11 mouse cellular contexts compared by ENCODE assay signal in genomic region chr2:33919934-33920615, GRCm38 (mm10). TPM values are rescaled to one million over a fixed set of nuclear protein-coding genes. Genes with fewer than 3 reads are reported as not detected.
DNase-seq lines count a peak whose midpoint lies in the region; ATAC-seq lines count a peak whose summit lies in the region.
"Had no signal": no experiment of that assay in that cellular context is flagged by ENCODE, and none has a peak within 500 bp of the region (broad histone marks: within the 10 kb centered on the region; RNA-seq: fewer than 3 reads in every experiment).

No protein-coding gene starts in this region.

- peak overlapping the region; percentile 31 for H3K4me3 ChIP-seq in heart, embryonic 10.5 days
- no peak overlapping the region for H3K4me3 ChIP-seq in embryonic facial prominence, embryonic 14.5 days (ENCODE audit: low read depth, low read length)
- peak overlapping the region; percentile 16 for H3K4me3 ChIP-seq in kidney, embryonic 15.5 days (replicated peaks)
- H3K4me3 ChIP-seq in neural tube, embryonic 12.5 days = no peak overlapping the region

- peak overlapping the region; percentile 25; the same call in 1 of the 2 replicates for H3K9ac ChIP-seq in embryonic facial prominence, embryonic 14.5 days (ENCODE audit: low read depth, low read length)
- no peak overlapping the region for H3K9ac ChIP-seq in kidney, embryonic 15.5 days
- peak overlapping the region; percentile 35 for H3K9ac ChIP-seq in neural tube, embryonic 12.5 days
- H3K9ac ChIP-seq: liver, postnatal 0 days had no signal

- DNase-seq in heart, embryonic 10.5 days (ENCODE audit: low spot score) = no peak
- DNase-seq in heart, postnatal 25 days (ENCODE audit: low spot score) = no peak
- peak; percentile 76 for DNase-seq in embryonic facial prominence, embryonic 14.5 days (ENCODE audit: low spot score)
- DNase-seq in layer of hippocampus, postnatal 25 days (ENCODE audit: extremely low spot score in 1 of 2, low spot score in 1 of 2) = no peak
- no peak for DNase-seq in layer of hippocampus, adult 18-20 months (ENCODE audit: low spot score in 2 of 2)
- no peak for DNase-seq in MN1 (ENCODE audit: low spot score)
- DNase-seq: cerebellum, adult 9-11 months; liver, postnatal 0 days had no signal

- peak overlapping the region; percentile 18; the same call in 1 of the 2 replicates for H3K4me2 ChIP-seq in embryonic facial prominence, embryonic 14.5 days (ENCODE audit: low read depth, low read length)
- H3K4me2 ChIP-seq in kidney, embryonic 15.5 days = peak overlapping the region; percentile 51
- H3K4me2 ChIP-seq in neural tube, embryonic 12.5 days (replicated peaks) = peak overlapping the region; percentile 41

- 22% methylated on average over 22 of the region's 22 CpGs for WGBS in heart, embryonic 10.5 days
- 19% methylated on average over 22 of the region's 22 CpGs for WGBS in embryonic facial prominence, embryonic 14.5 days
- 5% methylated on average over 22 of the region's 22 CpGs for WGBS in kidney, embryonic 15.5 days
- 7% methylated on average over 22 of the region's 22 CpGs for WGBS in neural tube, embryonic 12.5 days

- no peaks in the 10 kb centered on the region for H3K9me3 ChIP-seq in heart, embryonic 10.5 days
- no peaks in the 10 kb centered on the region for H3K9me3 ChIP-seq in embryonic facial prominence, embryonic 14.5 days (ENCODE audit: control insufficient read depth, low read length)
- H3K9me3 ChIP-seq in kidney, embryonic 15.5 days (replicated peaks) = no peaks in the 10 kb centered on the region
- H3K9me3 ChIP-seq in neural tube, embryonic 12.5 days = no peaks in the 10 kb centered on the region

- no peaks in the 10 kb centered on the region for H3K36me3 ChIP-seq in heart, embryonic 10.5 days
- H3K36me3 ChIP-seq in embryonic facial prominence, embryonic 14.5 days (ENCODE audit: control insufficient read depth, insufficient read depth, low read length) = no peaks in the 10 kb centered on the region
- no peaks in the 10 kb centered on the region for H3K36me3 ChIP-seq in kidney, embryonic 15.5 days
- no peaks in the 10 kb centered on the region for H3K36me3 ChIP-seq in neural tube, embryonic 12.5 days

- H3K27me3 ChIP-seq in heart, embryonic 10.5 days (ENCODE audit: insufficient read depth, poor library complexity, severe bottlenecking) = peaks cover 71% of the 10 kb centered on the region
- no peaks in the 10 kb centered on the region; the same call in 1 of the 2 replicates for H3K27me3 ChIP-seq in embryonic facial prominence, embryonic 14.5 days (replicated peaks; ENCODE audit: control insufficient read depth, insufficient read depth, low read length)
- peaks cover 41% of the 10 kb centered on the region for H3K27me3 ChIP-seq in kidney, embryonic 15.5 days
- no peaks in the 10 kb centered on the region for H3K27me3 ChIP-seq in neural tube, embryonic 12.5 days (replicated peaks)
- H3K27me3 ChIP-seq: CH12.LX had no signal

- H3K27ac ChIP-seq in heart, embryonic 10.5 days = 0 out of 2 replicates have a peak overlapping the region, but pooled peaks have one; percentile 12
- H3K27ac ChIP-seq in embryonic facial prominence, embryonic 14.5 days (replicated peaks; ENCODE audit: low read depth, low read length) = no peak overlapping the region
- peak overlapping the region; percentile 73 for H3K27ac ChIP-seq in kidney, embryonic 15.5 days
- peak overlapping the region; percentile 75 for H3K27ac ChIP-seq in neural tube, embryonic 12.5 days

- ATAC-seq in embryonic facial prominence, embryonic 14.5 days (ENCODE audit: low read depth) = peak; percentile 67; the same call in 1 of the 2 replicates
- ATAC-seq in kidney, embryonic 15.5 days (replicated peaks; ENCODE audit: low FRiP score) = peak; percentile 85
- peak; percentile 58 for ATAC-seq in neural tube, embryonic 12.5 days (ENCODE audit: low FRiP score, low read depth)
- ATAC-seq: liver, postnatal 0 days had no signal

- H3K4me1 ChIP-seq in heart, embryonic 10.5 days = peaks cover 15% of the 10 kb centered on the region
- peaks cover 8% of the 10 kb centered on the region for H3K4me1 ChIP-seq in embryonic facial prominence, embryonic 14.5 days (ENCODE audit: control insufficient read depth, insufficient read depth, low read length)
- peaks cover 30% of the 10 kb centered on the region for H3K4me1 ChIP-seq in kidney, embryonic 15.5 days
- peaks cover 17% of the 10 kb centered on the region for H3K4me1 ChIP-seq in neural tube, embryonic 12.5 days

- intact Hi-C loops in heart, postnatal 25 days (cut with DNase I) = loop anchor here (5.0 kb wide), 1 partner anchor 173 kb away; no protein-coding TSS in a partner anchor

RNA-seq across cellular contexts. Expression of gene Mvb12b, which starts 32.3 kb away (rescaled TPM):
- 10.0 and 16.6 TPM in 2 replicates for polyA plus RNA-seq in heart, embryonic 10.5 days (2016; fragmentation: Nextera tagmentation; extraction: Ambion mirVana)
- total RNA-seq in heart, postnatal 25 days (2021) = 10 to 100 TPM; 17.8 to 18.9 TPM
- polyA plus RNA-seq in embryonic facial prominence, embryonic 14.5 days (2014; fragmentation: Nextera tagmentation; extraction: Ambion mirVana) = 14.1 and 16.3 TPM in 2 replicates
- polyA plus RNA-seq in kidney, embryonic 15.5 days (2015; fragmentation: Nextera tagmentation; extraction: Ambion mirVana) = 18.4 and 19.6 TPM in 2 replicates
- 57.8 and 65.5 TPM in 2 replicates for polyA plus RNA-seq in neural tube, embryonic 12.5 days (2016; fragmentation: Nextera tagmentation; extraction: Ambion mirVana)
- total RNA-seq in layer of hippocampus, postnatal 25 days (2021) = 10 to 100 TPM; 90.6 to 99.8 TPM
- total RNA-seq in layer of hippocampus, adult 18-20 months (2021) = 10 to 100 TPM; 84.3 to 89.0 TPM

Comparison
In these comparisons a context has a peak if more than half of its experiments do, and no peak if none do; other contexts are left out.
1. H3K4me3 ChIP-seq: peak in heart, embryonic 10.5 days (single experiment) and kidney, embryonic 15.5 days (single experiment); none in embryonic facial prominence, embryonic 14.5 days (single experiment) and neural tube, embryonic 12.5 days (single experiment).
2. Peak in every context shown above with its lines, with median percentiles within 50 percentile points of each other: ATAC-seq and H3K4me2 ChIP-seq.